Mouse (Mus musculus): ENCODE data around the gene Fbxl17. TPM values are rescaled to one million over a fixed set of nuclear protein-coding genes. Genes with fewer than 3 reads are reported as not detected.

Fbxl17 gene
- total and polyA plus RNA-seq, 3 experiments, result 8.2 to 9.9 (median 8.8) TPM

- TF ChIP-seq TAL1 (conservative IDR thresholded peaks at IDR 0.05; ENCODE audit: low read depth, low read length) (no peak), CTCF (IDR thresholded peaks at IDR 0.05; ENCODE audit: low read depth, low read length) (no peak), GATA2 (IDR thresholded peaks at IDR 0.05; ENCODE audit: borderline replicate concordance, low read depth, low read length) (no peak), POLR2AphosphoS5 (IDR thresholded peaks at IDR 0.05; ENCODE audit: insufficient replicate concordance, low read depth, low read length) (no peak), GATA1 (IDR thresholded peaks at IDR 0.05; ENCODE audit: borderline replicate concordance, low read length) (no peak)
- H3K36me3 ChIP-seq (replicated peaks), result peaks cover 24% of the 10 kb centered on the region
- ATAC-seq (ENCODE audit: extremely low read depth, insufficient number of reproducible peaks, low FRiP score, poor library complexity, severe bottlenecking) (no peak), DNase-seq (ENCODE audit: low spot score) (no peak)
- no peak overlapping the region for H3K4me3 ChIP-seq (ENCODE audit: low read depth, low read length)
- peaks cover 4% of the 10 kb centered on the region; the same call in 1 of the 2 replicates for H3K4me1 ChIP-seq (ENCODE audit: insufficient read depth, low read depth, low read length)
- H3K27me3 ChIP-seq (ENCODE audit: insufficient read depth, low read length), result no peaks in the 10 kb centered on the region
- no peaks in the 10 kb centered on the region for H3K9me3 ChIP-seq (replicated peaks)
These were observed 254.3 kb downstream of the Fbxl17 start for GRCm38 (mm10) chr17:63245472-63245871.

DNA sequence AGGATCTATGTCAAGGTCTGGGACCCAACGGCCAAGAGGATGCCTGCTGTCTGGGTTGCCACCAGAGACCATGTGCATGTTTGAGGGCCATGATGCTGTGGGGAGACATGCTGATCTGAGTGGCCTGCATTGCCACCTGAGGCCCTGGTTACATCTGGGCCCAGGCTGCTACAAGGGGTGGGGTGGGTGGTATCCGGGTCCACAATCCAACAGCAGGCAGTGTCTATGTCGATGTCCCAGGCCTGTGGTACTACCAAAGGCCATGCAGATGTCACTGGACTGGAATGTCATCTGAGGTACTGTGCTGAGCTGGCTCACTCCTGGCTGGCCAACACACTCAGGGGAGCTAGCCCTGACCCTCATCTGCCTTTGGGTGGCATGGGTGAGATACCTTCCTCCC is 257.1 kb downstream of the Fbxl17 start:
- Histone ChIP-seq H3K9me3 (replicated peaks) (no peaks in the 10 kb centered on the region), H3K4me1 (ENCODE audit: insufficient read depth, low read depth, low read length) (peaks cover 4% of the 10 kb centered on the region; the same call in 1 of the 2 replicates), H3K36me3 (replicated peaks) (peaks cover 24% of the 10 kb centered on the region), H3K4me3 (ENCODE audit: low read depth, low read length) (no peak overlapping the region), H3K27me3 (ENCODE audit: insufficient read depth, low read length) (no peaks in the 10 kb centered on the region)
- ATAC-seq (ENCODE audit: extremely low read depth, insufficient number of reproducible peaks, low FRiP score, poor library complexity, severe bottlenecking) (no peak), DNase-seq (ENCODE audit: low spot score) (no peak)
- TF ChIP-seq GATA1 (IDR thresholded peaks at IDR 0.05; ENCODE audit: borderline replicate concordance, low read length), result no peak
- TF ChIP-seq POLR2AphosphoS5 (IDR thresholded peaks at IDR 0.05; ENCODE audit: insufficient replicate concordance, low read depth, low read length), result no peak
- no peak for TF ChIP-seq CTCF (IDR thresholded peaks at IDR 0.05; ENCODE audit: low read depth, low read length)
- TF ChIP-seq TAL1 (conservative IDR thresholded peaks at IDR 0.05; ENCODE audit: low read depth, low read length), result no peak
- no peak for TF ChIP-seq GATA2 (IDR thresholded peaks at IDR 0.05; ENCODE audit: borderline replicate concordance, low read depth, low read length)

GRCm38 (mm10) chr17:63240731-63241106 is 259.1 kb downstream of the Fbxl17 start:
- H3K9me3 ChIP-seq (replicated peaks), result no peaks in the 10 kb centered on the region
- no peaks in the 10 kb centered on the region for H3K27me3 ChIP-seq (ENCODE audit: insufficient read depth, low read length)
- DNase-seq (ENCODE audit: low spot score) (no peak), ATAC-seq (ENCODE audit: extremely low read depth, insufficient number of reproducible peaks, low FRiP score, poor library complexity, severe bottlenecking) (no peak)
- TF ChIP-seq POLR2AphosphoS5 (IDR thresholded peaks at IDR 0.05; ENCODE audit: insufficient replicate concordance, low read depth, low read length) (no peak), GATA2 (IDR thresholded peaks at IDR 0.05; ENCODE audit: borderline replicate concordance, low read depth, low read length) (no peak), GATA1 (IDR thresholded peaks at IDR 0.05; ENCODE audit: borderline replicate concordance, low read length) (no peak), TAL1 (conservative IDR thresholded peaks at IDR 0.05; ENCODE audit: low read depth, low read length) (no peak), CTCF (IDR thresholded peaks at IDR 0.05; ENCODE audit: low read depth, low read length) (no peak)
- H3K4me1 ChIP-seq (ENCODE audit: insufficient read depth, low read depth, low read length), result no peaks in the 10 kb centered on the region
- no peak overlapping the region for H3K4me3 ChIP-seq (ENCODE audit: low read depth, low read length)
- peaks cover 17% of the 10 kb centered on the region for H3K36me3 ChIP-seq (replicated peaks)

DNA sequence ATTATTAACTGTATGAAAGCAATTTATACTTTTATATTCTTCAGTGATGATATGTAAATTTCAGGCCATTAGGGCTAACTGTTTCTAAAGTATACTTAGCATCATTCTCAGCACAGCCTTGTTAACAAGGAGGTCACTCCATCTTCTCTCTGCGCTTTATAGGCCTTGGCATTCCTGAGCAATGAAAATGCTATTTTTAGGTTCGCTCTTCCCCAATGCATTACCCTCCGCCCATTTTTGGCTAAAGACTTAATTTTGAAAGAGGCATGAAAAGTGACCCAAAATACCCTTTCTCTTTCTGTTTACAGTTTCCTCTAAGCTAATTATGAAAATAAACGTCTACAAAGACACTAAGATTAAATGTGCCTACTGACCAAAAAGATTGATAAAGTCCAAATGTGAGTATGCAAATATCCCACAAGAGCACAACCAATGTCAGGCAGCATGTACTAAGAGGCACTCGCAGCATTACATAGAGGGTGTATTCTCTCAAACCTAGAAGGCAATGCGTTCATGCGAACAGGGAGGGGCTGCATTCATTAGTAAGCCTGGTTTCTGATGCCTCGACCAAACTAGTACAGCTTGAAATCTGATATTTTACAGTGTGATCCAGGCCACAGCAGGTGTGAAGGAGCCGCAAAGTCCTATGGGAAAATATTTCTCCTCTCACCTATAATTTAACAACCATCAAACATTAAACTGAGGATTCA is 259.6 kb downstream of the Fbxl17 start:
- Histone ChIP-seq H3K9me3 (replicated peaks) (no peaks in the 10 kb centered on the region), H3K36me3 (replicated peaks) (peaks cover 13% of the 10 kb centered on the region), H3K27me3 (ENCODE audit: insufficient read depth, low read length) (no peaks in the 10 kb centered on the region), H3K4me1 (ENCODE audit: insufficient read depth, low read depth, low read length) (no peaks in the 10 kb centered on the region), H3K4me3 (ENCODE audit: low read depth, low read length) (no peak overlapping the region)
- TF ChIP-seq GATA2 (IDR thresholded peaks at IDR 0.05; ENCODE audit: borderline replicate concordance, low read depth, low read length), result no peak
- no peak for TF ChIP-seq CTCF (IDR thresholded peaks at IDR 0.05; ENCODE audit: low read depth, low read length)
- TF ChIP-seq TAL1 (conservative IDR thresholded peaks at IDR 0.05; ENCODE audit: low read depth, low read length), result no peak
- no peak for TF ChIP-seq GATA1 (IDR thresholded peaks at IDR 0.05; ENCODE audit: borderline replicate concordance, low read length)
- no peak for TF ChIP-seq POLR2AphosphoS5 (IDR thresholded peaks at IDR 0.05; ENCODE audit: insufficient replicate concordance, low read depth, low read length)
- ATAC-seq (ENCODE audit: extremely low read depth, insufficient number of reproducible peaks, low FRiP score, poor library complexity, severe bottlenecking) (no peak), DNase-seq (ENCODE audit: low spot score) (no peak)

DNA sequence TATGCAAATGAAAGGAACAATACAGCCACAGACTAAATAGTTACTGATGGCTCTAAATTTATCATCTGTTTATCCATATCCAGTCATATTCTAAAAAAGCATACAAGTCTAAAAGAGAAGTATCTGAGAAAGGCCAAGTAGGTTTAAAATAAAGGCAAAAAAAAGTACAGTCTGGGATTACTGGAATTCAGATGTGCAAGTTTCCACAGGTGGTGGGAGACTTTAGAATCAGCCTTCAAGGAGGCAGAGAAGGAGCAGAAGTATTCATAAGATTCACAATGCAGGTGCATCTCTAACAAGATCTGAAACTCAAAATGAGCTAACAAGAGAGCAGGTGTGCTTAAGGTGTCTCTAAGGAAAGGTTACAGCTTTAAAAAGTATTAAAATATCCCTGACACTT is 263.0 kb downstream of the Fbxl17 start:
- Histone ChIP-seq H3K4me1 (ENCODE audit: insufficient read depth, low read depth, low read length) (no peaks in the 10 kb centered on the region), H3K36me3 (replicated peaks) (peaks cover 2% of the 10 kb centered on the region), H3K9me3 (replicated peaks) (no peaks in the 10 kb centered on the region), H3K4me3 (ENCODE audit: low read depth, low read length) (no peak overlapping the region), H3K27me3 (ENCODE audit: insufficient read depth, low read length) (no peaks in the 10 kb centered on the region)
- ATAC-seq (ENCODE audit: extremely low read depth, insufficient number of reproducible peaks, low FRiP score, poor library complexity, severe bottlenecking) (no peak), DNase-seq (ENCODE audit: low spot score) (no peak)
- no peak for TF ChIP-seq GATA2 (IDR thresholded peaks at IDR 0.05; ENCODE audit: borderline replicate concordance, low read depth, low read length)

- H3K9me3 ChIP-seq (replicated peaks), result no peaks in the 10 kb centered on the region
- TF ChIP-seq GATA1 (IDR thresholded peaks at IDR 0.05; ENCODE audit: borderline replicate concordance, low read length) (no peak), POLR2AphosphoS5 (IDR thresholded peaks at IDR 0.05; ENCODE audit: insufficient replicate concordance, low read depth, low read length) (no peak)
- no peak overlapping the region for H3K4me3 ChIP-seq (ENCODE audit: low read depth, low read length)
- peaks cover 2% of the 10 kb centered on the region for H3K36me3 ChIP-seq (replicated peaks)
- H3K27me3 ChIP-seq (ENCODE audit: insufficient read depth, low read length), result no peaks in the 10 kb centered on the region
- no peak for DNase-seq (ENCODE audit: low spot score)
- ATAC-seq (ENCODE audit: extremely low read depth, insufficient number of reproducible peaks, low FRiP score, poor library complexity, severe bottlenecking), result no peak
- H3K4me1 ChIP-seq (ENCODE audit: insufficient read depth, low read depth, low read length), result no peaks in the 10 kb centered on the region
These were observed 263.6 kb downstream of the Fbxl17 start for GRCm38 (mm10) chr17:63236221-63236620.
